Mouse (Mus musculus) ZHBTc4 (cell line): ENCODE data around the gene A330070K13Rik.

Experiments used
- DNase-seq: peaks from one replicate; pipeline ENCODE4 v3.0.0-alpha.2; 2011; ENCODE audit warnings: low read depth, low spot score

The A330070K13Rik gene

DNA sequence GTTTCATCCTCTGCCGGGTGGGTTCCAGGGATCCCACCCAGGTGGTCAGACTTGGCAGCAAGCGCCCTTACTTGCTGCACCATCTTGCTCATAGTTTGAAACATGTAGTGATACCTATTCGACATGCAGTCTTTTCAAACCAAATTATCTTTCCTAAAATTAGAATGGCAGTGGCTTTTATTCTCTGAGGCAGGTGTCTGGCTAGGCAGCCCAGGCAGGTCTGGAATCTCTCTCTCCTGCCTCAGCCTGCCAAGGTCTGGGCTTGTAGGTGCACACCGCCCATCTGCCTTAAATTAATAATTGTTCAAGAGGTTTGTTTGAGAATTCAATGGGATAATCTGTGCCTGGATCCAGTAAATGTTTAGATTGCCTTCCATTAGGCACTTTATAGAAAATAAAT is 53.6 kb downstream of the A330070K13Rik start:
- DNase-seq, result no peak

DNA sequence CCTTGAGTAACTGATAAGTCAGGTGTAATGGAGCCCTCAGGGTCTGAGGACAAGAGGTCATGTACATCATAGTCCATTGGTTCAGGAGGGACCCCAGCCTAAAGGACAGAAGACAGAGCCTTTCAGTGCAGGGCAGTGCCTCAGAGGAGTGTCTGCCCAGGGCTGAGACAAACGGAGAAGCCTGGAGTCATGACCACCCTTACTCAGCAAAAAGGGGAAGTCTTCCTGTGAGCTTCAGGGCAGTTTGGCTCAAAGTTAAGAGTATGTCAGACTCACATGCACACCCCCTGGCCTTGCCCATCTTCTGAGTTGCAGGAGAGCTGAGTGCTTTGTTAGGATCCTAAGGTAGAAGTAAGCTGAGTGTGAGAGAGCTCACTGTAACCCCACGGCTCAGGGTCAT is 54.5 kb downstream of the A330070K13Rik start:
- no peak for DNase-seq
